Mouse (Mus musculus): ENCODE data around the gene Kmt5c.
"Not testable (repeated sequence)": the region's sequence is repeated elsewhere in the genome, so short reads cannot be mapped to it uniquely, and the experiment has no call there.

The Kmt5c gene

GRCm38 (mm10) chr7:4792278-4793212 lies 52.6 kb downstream of the Kmt5c start, which contains the start of gene Rpl28:
Rpl28 (plus strand) TSS chr7:4792874.
- DNase-seq = peak; percentile 93 to 97

GRCm38 (mm10) chr7:4793248-4793647 lies 53.3 kb downstream of the Kmt5c start:
- not testable (repeated sequence) for DNase-seq

GRCm38 (mm10) chr7:4793674-4794073 lies 53.8 kb downstream of the Kmt5c start:
- no peak for DNase-seq

- DNase-seq = no peak
Measured at GRCm38 (mm10) chr7:4794631-4795168, 54.8 kb downstream of the Kmt5c start.

GRCm38 (mm10) chr7:4795767-4796433 lies 56.0 kb downstream of the Kmt5c start:
- DNase-seq = peak; percentile 48 to 49

Data from cerebellum, adult 18-20 months (tissue).